Mouse (Mus musculus): ENCODE results near the gene Pik3ap1.

DNA sequence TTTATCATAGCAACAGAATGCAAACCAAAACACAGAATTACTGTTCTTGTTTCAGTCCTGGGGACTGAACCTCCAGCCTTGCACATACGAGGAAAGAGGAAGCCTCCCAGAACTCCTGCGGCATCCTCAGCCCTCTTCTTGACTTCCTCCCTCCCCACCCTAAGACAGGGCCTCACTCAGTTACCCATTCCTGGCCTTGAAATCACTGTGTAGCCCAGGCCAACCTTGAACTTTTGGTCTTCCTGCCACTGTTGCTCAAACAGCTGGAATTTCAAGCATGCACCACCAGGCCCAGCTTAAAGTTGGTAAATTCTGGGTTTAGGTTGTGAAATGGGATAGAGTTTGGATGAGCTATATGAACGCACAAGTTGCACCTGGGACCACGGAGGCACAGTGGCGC is 10.2 kb downstream of the Pik3ap1 start:
- no peak for TF ChIP-seq CTCF (IDR thresholded peaks at IDR 0.05; ENCODE audit: low read depth, low read length)
- no peak for TF ChIP-seq POLR2A (IDR thresholded peaks at IDR 0.05; ENCODE audit: borderline replicate concordance, low read depth, low read length)

Measured in bone marrow macrophage, adult 2 months (primary cell).